Mouse (Mus musculus): ENCODE data around the gene Trim10. TPM values are rescaled to one million over a fixed set of nuclear protein-coding genes. Genes with fewer than 3 reads are reported as not detected.
"Not testable (repeated sequence)": the region's sequence is repeated elsewhere in the genome, so short reads cannot be mapped to it uniquely, and the experiment has no call there.

Trim10 gene
- polyA plus RNA-seq, 1 experiment from 2014 or later, result 7.3 TPM

DNA sequence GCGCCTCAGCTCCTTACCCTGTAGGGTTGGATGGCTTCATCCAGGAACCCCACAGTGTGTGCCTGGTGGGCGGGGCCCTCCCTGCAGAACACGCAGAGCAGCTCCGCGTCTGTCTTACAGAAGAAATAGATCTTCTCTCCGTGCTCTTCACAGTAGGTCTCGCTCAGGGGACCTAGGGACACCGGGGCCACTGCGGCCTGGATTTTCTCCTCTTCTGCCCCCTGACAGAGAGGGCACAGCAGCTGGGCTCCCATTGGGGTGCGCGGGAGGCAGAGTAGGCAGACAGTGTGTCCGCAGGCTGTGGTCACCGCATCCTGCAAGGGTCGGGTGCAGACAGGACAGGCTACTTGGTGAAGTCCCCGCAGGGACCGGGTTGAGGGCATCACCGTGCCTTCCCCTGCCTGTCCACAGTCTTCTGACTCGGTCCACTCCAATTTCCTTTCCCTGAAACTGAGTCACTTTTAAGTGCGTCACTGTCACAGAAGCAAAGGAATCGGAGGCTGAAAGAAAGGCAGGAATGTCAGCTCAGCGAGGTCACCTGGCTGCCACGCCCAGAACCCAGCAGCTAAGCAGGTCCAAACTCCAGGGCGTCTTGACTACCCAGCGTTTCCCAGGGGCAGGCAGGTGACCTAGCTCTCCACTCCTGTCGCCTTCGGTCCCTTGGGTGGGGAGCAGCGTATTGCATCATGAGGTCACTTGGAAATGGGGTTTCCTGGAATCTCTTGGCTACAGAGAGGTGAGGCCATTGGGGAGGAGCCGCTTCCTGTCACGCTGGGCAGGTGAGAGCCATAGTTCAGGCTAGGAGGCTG is 2.5 kb upstream of the Trim10 start, which contains the start of gene Trim15:
TSS of gene Trim15 (minus strand) at position 492 of the 809 bp plus-strand sequence.
- Histone ChIP-seq H3K4me3 (peak within 1 kb of the TSS; percentile 29), H3K27ac (replicated peaks) (no peak within 1 kb of the TSS), H3K36me3 (no peaks in the 10 kb centered on the region), H3K27me3 (peaks cover 16% of the 10 kb centered on the region), H3K9ac (replicated peaks) (peak within 1 kb of the TSS; percentile 47), H3K4me2 (replicated peaks) (peak within 1 kb of the TSS; percentile 48), H3K4me1 (peaks cover 2% of the 10 kb centered on the region; the same call in 1 of the 2 replicates), H3K9me3 (no peaks in the 10 kb centered on the region)
- WGBS, result 15% methylated on average over 29 of the region's 29 CpGs
- ATAC-seq (ENCODE audit: low FRiP score, low read depth), result no peak

DNA sequence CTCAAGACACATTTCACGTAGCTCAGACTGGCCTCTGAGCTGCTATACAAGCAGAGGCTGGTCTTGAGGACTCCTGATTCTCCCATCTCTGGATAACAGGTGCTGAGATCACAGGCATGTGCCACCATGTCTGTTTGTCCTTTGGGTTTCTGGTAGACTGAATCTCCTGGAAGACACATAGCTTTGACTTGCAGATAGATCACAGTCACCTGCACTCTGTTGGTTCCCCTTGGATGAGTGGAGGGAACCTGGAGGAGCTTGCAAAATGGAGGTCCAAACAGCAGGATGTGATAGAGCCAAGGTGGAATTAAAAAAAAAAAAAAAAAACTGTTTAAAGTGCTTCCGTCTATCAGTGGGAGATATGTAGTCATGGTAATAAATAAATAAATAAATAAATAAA is 538 bp upstream of the Trim10 start:
- WGBS, result 79% methylated on average over 2 of the region's 2 CpGs
- Histone ChIP-seq H3K4me2 (replicated peaks) (no peak overlapping the region), H3K27me3 (peaks cover 16% of the 10 kb centered on the region), H3K9ac (replicated peaks) (no peak overlapping the region), H3K36me3 (no peaks in the 10 kb centered on the region), H3K4me3 (no peak overlapping the region), H3K27ac (replicated peaks) (no peak overlapping the region), H3K9me3 (no peaks in the 10 kb centered on the region), H3K4me1 (peaks cover 2% of the 10 kb centered on the region; the same call in 1 of the 2 replicates)
- ATAC-seq (ENCODE audit: low FRiP score, low read depth), result no peak

DNA sequence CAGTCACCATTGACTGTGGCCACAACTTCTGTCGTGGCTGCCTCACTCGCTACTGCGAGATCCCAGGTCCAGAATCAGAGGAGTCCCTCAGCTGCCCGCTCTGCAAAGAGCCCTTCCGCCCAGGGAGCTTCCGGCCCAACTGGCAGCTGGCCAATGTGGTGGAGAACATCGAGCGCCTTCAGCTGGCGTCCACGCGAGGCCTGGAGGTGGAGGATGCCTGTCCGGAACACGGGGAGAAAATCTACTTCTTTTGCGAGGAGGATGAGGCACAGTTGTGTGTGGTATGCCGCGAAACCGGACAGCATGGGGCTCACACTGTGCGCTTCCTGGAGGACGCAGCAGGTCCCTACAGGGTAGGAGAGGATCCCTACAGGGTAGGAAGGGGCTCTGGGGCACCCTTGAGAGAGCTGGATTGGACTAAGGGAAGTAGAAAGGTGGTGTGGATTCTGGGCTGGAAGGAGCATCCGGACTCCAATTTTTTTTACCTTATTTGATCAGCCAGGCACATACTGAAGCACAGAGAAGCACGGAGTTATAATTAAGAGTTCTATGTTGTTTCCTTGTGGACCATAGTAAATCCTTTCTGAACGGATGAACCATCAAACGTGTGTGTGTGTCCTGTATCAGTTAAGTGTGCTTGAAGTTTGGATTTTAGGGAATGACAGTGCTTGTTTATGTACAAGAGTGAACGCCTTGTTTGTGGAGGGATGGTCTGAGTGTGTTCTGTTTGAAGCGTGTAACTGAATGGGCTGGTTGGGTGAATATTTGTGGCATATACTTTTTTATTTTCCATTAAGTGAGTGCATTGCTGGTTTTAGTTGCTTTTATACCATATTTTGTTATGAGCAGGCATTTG is 809 bp downstream of the Trim10 start:
- WGBS, result 79% methylated on average over 25 of the region's 25 CpGs
- ATAC-seq (ENCODE audit: low FRiP score, low read depth), result no peak
- H3K27me3 ChIP-seq, result peaks cover 16% of the 10 kb centered on the region
- no peaks in the 10 kb centered on the region for H3K9me3 ChIP-seq
- no peak overlapping the region for H3K27ac ChIP-seq (replicated peaks)
- no peak overlapping the region for H3K4me2 ChIP-seq (replicated peaks)
- H3K4me3 ChIP-seq, result no peak overlapping the region
- peaks cover 2% of the 10 kb centered on the region; the same call in 1 of the 2 replicates for H3K4me1 ChIP-seq
- no peaks in the 10 kb centered on the region for H3K36me3 ChIP-seq
- H3K9ac ChIP-seq (replicated peaks), result no peak overlapping the region

DNA sequence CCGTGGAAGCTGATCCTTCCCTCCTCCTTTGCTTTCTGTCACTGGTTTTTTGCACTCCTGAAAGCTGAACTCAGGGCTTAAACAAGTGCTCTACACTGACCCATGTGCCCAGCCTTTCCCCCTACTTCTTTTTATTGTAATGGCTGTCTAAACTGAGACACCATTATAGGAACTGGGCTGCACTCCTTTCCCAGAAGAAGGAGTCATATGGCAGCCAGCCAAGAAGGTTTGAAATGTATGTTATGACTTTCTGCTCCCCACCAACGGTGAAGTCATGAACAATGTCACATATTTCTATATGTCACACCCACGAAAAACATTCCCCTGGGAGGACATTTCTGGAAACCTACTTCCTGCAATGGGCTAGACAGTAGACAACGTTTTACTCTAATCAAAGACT is 5.3 kb downstream of the Trim10 start:
- H3K4me3 ChIP-seq, result no peak overlapping the region
- no peak overlapping the region for H3K27ac ChIP-seq (replicated peaks)
- no peaks in the 10 kb centered on the region for H3K4me1 ChIP-seq
- ATAC-seq (ENCODE audit: low FRiP score, low read depth), result no peak
- H3K4me2 ChIP-seq (replicated peaks), result no peak overlapping the region
- H3K27me3 ChIP-seq, result no peaks in the 10 kb centered on the region
- no peaks in the 10 kb centered on the region for H3K36me3 ChIP-seq
- H3K9ac ChIP-seq (replicated peaks), result no peak overlapping the region
- 74% methylated on average over 4 of the region's 4 CpGs for WGBS
- H3K9me3 ChIP-seq, result no peaks in the 10 kb centered on the region

DNA sequence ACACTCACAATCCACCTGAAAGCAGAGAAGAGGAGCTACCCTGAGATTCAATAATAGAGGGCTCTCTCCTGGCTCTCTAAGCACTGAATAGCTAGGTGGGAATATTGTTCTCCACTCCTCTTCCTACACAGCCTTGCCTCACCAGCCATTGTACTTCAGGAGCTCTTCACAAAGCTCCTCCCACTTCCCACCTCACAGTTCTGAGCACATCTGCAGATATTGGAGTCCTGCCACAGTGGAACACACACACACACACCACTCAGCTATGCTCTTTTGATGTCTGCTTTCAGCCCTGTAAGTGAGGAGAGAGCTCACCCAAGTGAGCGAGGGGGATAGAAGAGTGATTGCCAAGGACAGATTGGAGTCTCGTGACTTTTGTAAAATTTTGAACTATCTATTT is 14.0 kb downstream of the Trim10 start:
- Histone ChIP-seq H3K27me3 (no peaks in the 10 kb centered on the region), H3K4me2 (replicated peaks) (no peak overlapping the region), H3K36me3 (no peaks in the 10 kb centered on the region), H3K27ac (replicated peaks) (no peak overlapping the region), H3K4me1 (no peaks in the 10 kb centered on the region), H3K9me3 (no peaks in the 10 kb centered on the region), H3K9ac (replicated peaks) (no peak overlapping the region), H3K4me3 (no peak overlapping the region)
- ATAC-seq (ENCODE audit: low FRiP score, low read depth), result no peak
- WGBS, result 73% methylated on average over 2 of the region's 2 CpGs

DNA sequence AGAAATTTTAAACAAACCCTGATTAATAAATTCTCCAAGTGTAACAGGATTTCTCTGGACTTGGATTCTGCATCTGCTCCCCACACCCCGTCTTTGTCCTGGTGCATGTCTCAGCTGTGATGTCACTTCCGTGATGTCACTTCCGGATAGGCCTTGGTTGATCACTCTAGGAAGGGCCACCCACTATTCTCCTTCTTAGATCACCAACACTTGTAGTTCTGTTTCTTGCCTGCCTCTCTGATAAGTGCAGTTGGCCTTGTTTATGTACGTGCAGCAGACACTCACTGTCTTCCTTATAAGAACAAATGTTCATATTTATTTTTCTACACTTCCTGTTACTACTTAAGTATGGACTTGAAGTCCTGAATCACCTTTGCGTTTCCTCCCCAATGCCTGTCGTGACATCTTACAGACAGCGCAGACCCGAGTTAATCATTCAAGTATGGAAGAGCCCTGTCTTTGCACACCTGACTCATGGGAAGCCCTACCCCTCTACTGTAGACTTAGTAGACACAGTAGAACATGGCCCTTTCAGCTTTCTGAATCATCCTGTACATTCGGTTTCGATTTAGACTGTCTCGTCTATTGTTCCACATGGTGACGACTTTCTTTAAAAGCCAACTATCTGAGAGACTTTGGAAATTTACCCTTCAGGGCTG is 15.9 kb downstream of the Trim10 start:
- H3K4me1 ChIP-seq, result no peaks in the 10 kb centered on the region
- 95% methylated on average over 12 of the region's 12 CpGs for WGBS
- no peaks in the 10 kb centered on the region for H3K27me3 ChIP-seq
- H3K36me3 ChIP-seq, result no peaks in the 10 kb centered on the region
- no peak overlapping the region for H3K4me3 ChIP-seq
- no peak overlapping the region for H3K27ac ChIP-seq (replicated peaks)
- ATAC-seq (ENCODE audit: low FRiP score, low read depth), result no peak
- H3K9ac ChIP-seq (replicated peaks), result no peak overlapping the region
- H3K9me3 ChIP-seq, result no peaks in the 10 kb centered on the region
- no peak overlapping the region for H3K4me2 ChIP-seq (replicated peaks)

DNA sequence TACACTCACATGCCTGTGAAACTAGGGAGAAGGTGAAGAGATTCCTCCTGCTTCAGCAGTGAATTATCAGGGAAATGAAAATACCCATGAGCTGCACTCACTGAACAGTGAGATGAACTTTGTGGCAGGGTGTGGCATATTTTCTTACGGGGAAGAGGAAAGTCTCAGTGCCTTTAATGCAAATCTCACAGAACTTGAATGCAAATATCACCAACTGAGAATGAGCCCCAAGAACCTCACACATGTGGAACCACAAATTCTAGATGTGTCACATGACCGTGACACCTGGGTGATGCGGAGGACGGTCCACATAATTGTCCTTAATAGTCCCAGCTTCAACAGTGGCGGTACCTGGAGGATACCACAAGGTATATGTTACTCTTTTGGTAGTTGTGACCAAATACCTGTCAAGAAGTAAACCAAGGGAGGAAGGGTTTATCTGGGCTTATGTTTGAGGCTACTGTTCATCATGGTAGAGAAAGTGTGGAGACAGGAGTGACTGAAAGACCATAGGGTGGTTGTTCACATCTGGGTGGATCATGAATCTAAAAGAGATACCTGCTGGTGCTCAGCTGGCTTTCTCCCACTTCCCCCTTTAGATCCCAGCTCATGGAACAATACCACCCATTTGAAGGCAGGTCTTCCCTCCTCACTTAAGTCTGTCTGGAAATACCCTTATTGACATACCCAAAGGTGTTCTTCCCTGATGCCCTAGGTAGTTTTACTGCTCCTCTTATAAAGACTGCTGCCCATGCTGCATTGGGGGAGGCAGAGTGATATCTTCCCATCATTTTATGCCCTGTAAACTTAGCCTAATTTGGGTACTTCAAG is 20.9 kb downstream of the Trim10 start, which contains the start of gene Trim40:
TSS of gene Trim40 (minus strand) at position 51 of the 831 bp plus-strand sequence.
- no peak for ATAC-seq (ENCODE audit: low FRiP score, low read depth)
- Histone ChIP-seq H3K4me2 (replicated peaks) (no peak within 1 kb of the TSS), H3K4me3 (no peak within 1 kb of the TSS), H3K9me3 (no peaks in the 10 kb centered on the region), H3K9ac (replicated peaks) (no peak within 1 kb of the TSS), H3K27ac (replicated peaks) (no peak within 1 kb of the TSS), H3K4me1 (no peaks in the 10 kb centered on the region), H3K27me3 (no peaks in the 10 kb centered on the region), H3K36me3 (no peaks in the 10 kb centered on the region)
- whole genome bisulfite sequencing, result 92% methylated on average over 5 of the region's 5 CpGs

DNA sequence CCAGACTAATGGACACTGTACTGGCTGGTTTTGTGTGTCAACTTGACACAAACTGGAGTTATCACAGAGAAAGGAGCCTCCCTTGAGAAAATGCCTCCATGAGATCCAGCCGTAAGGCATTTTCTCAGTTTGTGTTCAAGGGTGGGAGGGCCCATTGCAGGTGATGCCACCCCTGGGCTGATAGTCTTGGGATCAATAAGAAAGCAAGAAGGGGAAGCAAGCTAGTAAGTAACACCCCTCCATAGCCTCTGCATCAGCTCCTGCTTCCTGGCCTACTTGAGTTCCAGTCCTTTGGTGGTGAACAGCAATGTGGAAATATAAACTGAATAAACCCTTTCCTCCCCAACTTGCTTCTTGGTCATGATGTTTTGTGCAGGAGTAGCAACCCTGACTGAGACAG is 22.1 kb downstream of the Trim10 start:
- not testable (repeated sequence) for H3K27me3 ChIP-seq; ATAC-seq (ENCODE audit: low FRiP score, low read depth); H3K36me3 ChIP-seq; H3K4me3 ChIP-seq; H3K9me3 ChIP-seq; H3K4me2 ChIP-seq (replicated peaks); H3K27ac ChIP-seq (replicated peaks); H3K9ac ChIP-seq (replicated peaks); H3K4me1 ChIP-seq
- WGBS, result 92% methylated on average over 1 of the region's 1 CpGs

DNA sequence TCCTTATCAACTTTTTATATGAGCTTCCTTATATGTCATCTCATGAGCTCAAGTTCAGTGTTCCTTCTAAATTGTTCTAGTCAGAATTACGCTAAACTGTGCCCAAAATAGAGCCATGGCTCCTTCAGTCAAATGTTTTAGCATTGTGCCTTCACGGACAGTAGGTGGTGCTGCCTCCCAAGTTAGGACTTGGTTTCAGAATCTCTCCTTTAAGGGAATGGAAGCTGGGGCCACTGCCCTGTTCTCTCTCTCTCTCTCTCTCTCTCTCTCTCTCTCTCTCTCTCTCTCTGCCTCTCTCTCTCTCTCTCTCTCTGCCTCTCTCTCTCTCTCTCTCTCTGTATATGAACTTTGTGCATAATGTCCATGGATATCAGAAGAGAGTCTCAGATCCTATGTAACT is 23.0 kb downstream of the Trim10 start:
- Histone ChIP-seq H3K27ac (replicated peaks) (no peak overlapping the region), H3K4me3 (no peak overlapping the region), H3K9me3 (no peaks in the 10 kb centered on the region), H3K36me3 (no peaks in the 10 kb centered on the region), H3K4me1 (no peaks in the 10 kb centered on the region), H3K4me2 (replicated peaks) (no peak overlapping the region), H3K27me3 (no peaks in the 10 kb centered on the region), H3K9ac (replicated peaks) (no peak overlapping the region)
- 13% methylated on average over 2 of the region's 2 CpGs for WGBS
- ATAC-seq (ENCODE audit: low FRiP score, low read depth), result peak; percentile 47; the same call in 1 of the 2 replicates

DNA sequence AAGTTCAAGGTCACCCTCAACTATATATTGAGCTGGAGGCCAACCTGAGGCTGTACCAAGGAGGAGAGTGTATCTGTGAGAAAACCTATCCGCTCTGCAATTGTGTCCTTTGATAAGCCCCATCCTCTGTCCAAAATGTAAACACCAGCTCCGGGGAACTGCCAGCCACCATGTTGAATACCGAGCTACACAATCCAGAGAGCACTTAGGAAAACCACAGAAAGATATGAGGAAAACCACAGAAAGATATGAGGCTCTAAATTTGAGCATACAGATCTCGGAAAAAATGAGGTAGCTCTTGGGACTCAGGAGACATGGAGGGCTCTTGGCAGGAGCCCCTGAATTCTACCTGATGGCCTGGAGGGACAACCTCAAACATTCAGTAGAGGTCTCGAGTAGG is 24.0 kb downstream of the Trim10 start:
- WGBS, result 80% methylated on average over 5 of the region's 5 CpGs
- H3K4me2 ChIP-seq (replicated peaks), result no peak overlapping the region
- no peaks in the 10 kb centered on the region for H3K36me3 ChIP-seq
- no peaks in the 10 kb centered on the region for H3K9me3 ChIP-seq
- no peaks in the 10 kb centered on the region for H3K4me1 ChIP-seq
- H3K9ac ChIP-seq (replicated peaks), result no peak overlapping the region
- no peak overlapping the region for H3K27ac ChIP-seq (replicated peaks)
- no peaks in the 10 kb centered on the region for H3K27me3 ChIP-seq
- no peak overlapping the region for H3K4me3 ChIP-seq
- no peak for ATAC-seq (ENCODE audit: low FRiP score, low read depth)

DNA sequence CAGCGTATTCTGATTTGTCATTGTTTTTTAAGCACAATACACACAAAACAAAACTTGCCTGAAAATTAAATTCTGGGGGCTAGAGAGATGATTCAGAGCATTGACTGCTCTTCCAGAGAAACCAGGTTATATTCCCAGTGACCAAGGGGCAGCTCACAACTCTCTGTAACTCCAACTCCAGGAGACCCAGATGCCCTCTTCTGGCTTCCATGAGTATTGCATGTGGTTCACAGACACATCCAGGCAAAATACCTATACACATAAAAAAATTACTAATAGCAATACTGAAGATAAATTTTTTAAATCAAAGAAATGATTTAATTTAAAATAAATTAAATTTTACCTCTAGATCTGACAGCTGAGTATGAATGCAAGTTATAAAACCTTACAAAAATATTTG is 27.2 kb downstream of the Trim10 start:
- Histone ChIP-seq H3K36me3 (no peaks in the 10 kb centered on the region), H3K27ac (replicated peaks) (no peak overlapping the region), H3K9me3 (no peaks in the 10 kb centered on the region), H3K27me3 (no peaks in the 10 kb centered on the region), H3K4me3 (no peak overlapping the region), H3K4me1 (no peaks in the 10 kb centered on the region), H3K4me2 (replicated peaks) (no peak overlapping the region), H3K9ac (replicated peaks) (no peak overlapping the region)
- WGBS, result 100% methylated on average over 1 of the region's 1 CpGs
- no peak for ATAC-seq (ENCODE audit: low FRiP score, low read depth)
